Mouse (Mus musculus): ENCODE data around the gene Cldn9.

DNA sequence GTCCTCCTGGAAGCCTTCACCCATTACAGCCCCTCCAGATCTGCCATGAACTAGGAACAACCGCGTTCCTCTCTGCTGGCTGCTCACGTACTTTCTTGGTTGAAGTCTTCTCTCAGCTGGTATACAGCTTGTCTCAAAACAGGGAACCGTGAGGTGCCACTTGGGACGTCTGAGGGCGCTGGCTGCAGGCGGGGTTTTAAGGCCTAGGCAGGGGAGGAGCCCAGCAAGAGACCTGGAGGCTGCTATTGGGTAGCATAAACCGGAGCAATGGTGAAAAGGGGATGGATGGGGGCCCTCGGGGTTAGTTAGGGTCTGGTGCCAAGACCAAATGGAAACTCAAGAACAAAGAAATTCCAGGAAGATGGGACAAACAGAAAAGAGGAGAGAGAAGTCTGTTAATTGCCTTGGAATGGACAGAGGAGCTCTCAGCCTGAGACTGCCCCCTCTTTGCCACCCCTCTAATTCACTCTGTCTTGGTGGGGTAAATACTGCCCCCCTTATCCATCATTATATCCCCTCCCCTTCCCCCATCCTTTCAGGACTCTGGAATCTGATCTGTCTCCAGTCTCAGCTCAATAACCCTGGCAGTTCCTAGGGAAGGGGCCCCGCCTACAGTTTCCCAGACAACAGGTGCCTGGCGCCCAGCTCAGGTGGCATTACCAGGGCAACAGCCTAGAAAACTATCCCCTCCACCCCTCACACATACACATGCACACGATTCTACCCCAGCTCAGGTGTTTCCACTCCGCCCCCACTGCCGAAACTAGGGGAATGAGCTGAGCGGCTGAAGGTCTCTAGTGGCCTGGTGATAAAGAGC is at the start of gene Cldn9:
- no peak for TF ChIP-seq CTCF (IDR thresholded peaks at IDR 0.05; ENCODE audit: low read depth, low read length)
- TF ChIP-seq POLR2A (IDR thresholded peaks at IDR 0.05; ENCODE audit: extremely low read depth, insufficient read depth, low read length) = no peak

Data from liver, adult 2 months (tissue).